23 mouse cellular contexts compared by ENCODE assay signal in genomic region chr6:53021081-53021480, GRCm38 (mm10). TPM values are rescaled to one million over a fixed set of nuclear protein-coding genes. Genes with fewer than 3 reads are reported as not detected.
DNase-seq lines count a peak whose midpoint lies in the region; ATAC-seq and TF ChIP-seq lines count a peak whose summit lies in the region.
"Had no signal": no experiment of that assay in that cellular context is flagged by ENCODE, and none has a peak within 500 bp of the region (broad histone marks: within the 10 kb centered on the region; RNA-seq: fewer than 3 reads in every experiment).

No protein-coding gene starts in this region.

- H3K4me1 ChIP-seq in lung, embryonic 14.5 days (ENCODE audit: insufficient read depth): no peaks in the 10 kb centered on the region
- H3K4me1 ChIP-seq in limb, embryonic 10.5 days: peaks cover 39% of the 10 kb centered on the region
- no peaks in the 10 kb centered on the region for H3K4me1 ChIP-seq in stomach, postnatal 0 days (replicated peaks; ENCODE audit: control insufficient read depth, insufficient read depth)
- H3K4me1 ChIP-seq in hindbrain, embryonic 11.5 days (replicated peaks; ENCODE audit: control insufficient read depth, insufficient read depth, low read length): no peaks in the 10 kb centered on the region
- H3K4me1 ChIP-seq: heart, embryonic 15.5 days; intestine, embryonic 15.5 days had no signal

- no peaks in the 10 kb centered on the region for H3K9me3 ChIP-seq in lung, embryonic 14.5 days (ENCODE audit: low read depth, low read length)
- no peaks in the 10 kb centered on the region for H3K9me3 ChIP-seq in limb, embryonic 10.5 days (replicated peaks)
- H3K9me3 ChIP-seq in stomach, postnatal 0 days (ENCODE audit: control insufficient read depth, low read length): no peaks in the 10 kb centered on the region
- H3K9me3 ChIP-seq in hindbrain, embryonic 11.5 days (ENCODE audit: control insufficient read depth, low read length): no peaks in the 10 kb centered on the region
- H3K9me3 ChIP-seq: forebrain, embryonic 13.5 days; heart, embryonic 15.5 days; intestine, embryonic 15.5 days had no signal

- 44% methylated on average over 2 of the region's 2 CpGs for WGBS in lung, embryonic 14.5 days
- 62% methylated on average over 2 of the region's 2 CpGs for WGBS in limb, embryonic 10.5 days
- WGBS in stomach, postnatal 0 days: 52% methylated on average over 2 of the region's 2 CpGs
- 59% methylated on average over 2 of the region's 2 CpGs for WGBS in hindbrain, embryonic 11.5 days

- no peak for ATAC-seq in lung, embryonic 14.5 days (ENCODE audit: insufficient read depth)
- no peak for ATAC-seq in stomach, postnatal 0 days (ENCODE audit: low FRiP score, low TSS enrichment)
- ATAC-seq in hindbrain, embryonic 11.5 days (ENCODE audit: low FRiP score): no peak
- ATAC-seq: forebrain, embryonic 13.5 days; intestine, embryonic 15.5 days; Patski had no signal

- TF ChIP-seq CTCF in lung, embryonic 14.5 days (IDR thresholded peaks at IDR 0.05; ENCODE audit: low read depth): 0 out of 2 replicates have a peak, but pooled peaks have one; percentile 4
- peak; percentile 41 for TF ChIP-seq CTCF in stomach, postnatal 0 days (IDR thresholded peaks at IDR 0.05; ENCODE audit: low read depth)

- no peak overlapping the region for H3K4me3 ChIP-seq in lung, embryonic 14.5 days (ENCODE audit: low read depth, low read length)
- no peak overlapping the region for H3K4me3 ChIP-seq in limb, embryonic 10.5 days
- H3K4me3 ChIP-seq in stomach, postnatal 0 days (ENCODE audit: low read depth, low read length): no peak overlapping the region
- no peak overlapping the region for H3K4me3 ChIP-seq in hindbrain, embryonic 11.5 days (ENCODE audit: low read depth, low read length)
- H3K4me3 ChIP-seq: forebrain, embryonic 13.5 days; heart, adult 2 months; heart, embryonic 15.5 days; intestine, embryonic 15.5 days had no signal

- no peak for TF ChIP-seq EP300 in stomach, postnatal 0 days (optimal IDR thresholded peaks at IDR 0.05)

- H3K27ac ChIP-seq in lung, embryonic 14.5 days (ENCODE audit: low read depth): no peak overlapping the region
- H3K27ac ChIP-seq in limb, embryonic 10.5 days: peak overlapping the region; percentile 50; the same call in 1 of the 2 replicates
- H3K27ac ChIP-seq in stomach, postnatal 0 days (replicated peaks): no peak overlapping the region
- no peak overlapping the region for H3K27ac ChIP-seq in hindbrain, embryonic 11.5 days (ENCODE audit: low read depth, low read length)
- H3K27ac ChIP-seq: forebrain, embryonic 13.5 days; heart, adult 2 months; heart, embryonic 15.5 days; hindbrain, embryonic 14.5 days; intestine, embryonic 15.5 days had no signal

- no peak overlapping the region for H3K9ac ChIP-seq in lung, embryonic 14.5 days
- H3K9ac ChIP-seq in stomach, postnatal 0 days (ENCODE audit: low read length): no peak overlapping the region
- no peak overlapping the region for H3K9ac ChIP-seq in hindbrain, embryonic 11.5 days (ENCODE audit: low read depth, low read length)
- H3K9ac ChIP-seq: forebrain, embryonic 13.5 days; heart, embryonic 15.5 days; hindbrain, embryonic 14.5 days; intestine, embryonic 15.5 days had no signal

- H3K27me3 ChIP-seq in lung, embryonic 14.5 days (ENCODE audit: insufficient read depth, low read length): no peaks in the 10 kb centered on the region
- peaks cover 20% of the 10 kb centered on the region; the same call in 1 of the 2 replicates for H3K27me3 ChIP-seq in limb, embryonic 10.5 days (ENCODE audit: low read depth, poor library complexity, severe bottlenecking)
- H3K27me3 ChIP-seq in stomach, postnatal 0 days (ENCODE audit: control insufficient read depth, insufficient read depth, low read length): no peaks in the 10 kb centered on the region
- no peaks in the 10 kb centered on the region for H3K27me3 ChIP-seq in hindbrain, embryonic 11.5 days (ENCODE audit: control insufficient read depth, insufficient read depth, low read length)
- H3K27me3 ChIP-seq: CH12.LX; forebrain, embryonic 13.5 days; heart, embryonic 15.5 days; intestine, embryonic 15.5 days; Patski had no signal

- no peaks in the 10 kb centered on the region for H3K36me3 ChIP-seq in lung, embryonic 14.5 days (ENCODE audit: insufficient read depth)
- no peaks in the 10 kb centered on the region for H3K36me3 ChIP-seq in limb, embryonic 10.5 days
- H3K36me3 ChIP-seq in stomach, postnatal 0 days (ENCODE audit: control insufficient read depth, insufficient read depth, low read length): no peaks in the 10 kb centered on the region
- no peaks in the 10 kb centered on the region for H3K36me3 ChIP-seq in hindbrain, embryonic 11.5 days (ENCODE audit: control insufficient read depth, insufficient read depth, low read length)
- H3K36me3 ChIP-seq: heart, embryonic 15.5 days; intestine, embryonic 15.5 days had no signal

- DNase-seq in lung, embryonic 14.5 days: no peak
- DNase-seq in lung, postnatal 10 days: no peak
- peak; percentile 69 for DNase-seq in ZHBTc4 (ENCODE audit: low read depth, low spot score)
- no peak for DNase-seq in limb, embryonic 10.5 days (ENCODE audit: low spot score)
- DNase-seq in stomach, postnatal 0 days (ENCODE audit: low spot score): no peak
- DNase-seq in hindbrain, embryonic 11.5 days (ENCODE audit: low spot score): no peak
- DNase-seq in MN1 (ENCODE audit: low spot score): no peak
- no peak for DNase-seq in left cerebral cortex, adult 9 months (ENCODE audit: low spot score in 2 of 2)
- DNase-seq: adrenal gland, postnatal 10 days; cerebellum, adult 11 months; cerebellum, adult 8-10 months; cerebellum, postnatal 14 days; embryo, embryonic 11 days; gastrocnemius, postnatal 10 days; heart, adult 2 months; heart, postnatal 14 days had no signal

- H3K4me2 ChIP-seq in lung, embryonic 14.5 days: no peak overlapping the region
- H3K4me2 ChIP-seq in stomach, postnatal 0 days (replicated peaks; ENCODE audit: low read depth): no peak overlapping the region
- no peak overlapping the region for H3K4me2 ChIP-seq in hindbrain, embryonic 11.5 days (replicated peaks; ENCODE audit: low read depth, low read length)
- H3K4me2 ChIP-seq: forebrain, embryonic 13.5 days; heart, embryonic 11.5 days; heart, embryonic 15.5 days; hindbrain, embryonic 14.5 days; intestine, embryonic 15.5 days had no signal

RNA-seq across cellular contexts. Expression of gene Jazf1, which starts 47.4 kb away (rescaled TPM):
- 3.9 TPM in 2 replicates for polyA plus RNA-seq in lung, embryonic 14.5 days (2014; fragmentation: Nextera tagmentation; extraction: Ambion mirVana)
- 1.9 and 2.2 TPM in 2 replicates for polyA plus RNA-seq in limb, embryonic 10.5 days (2016; fragmentation: Nextera tagmentation; extraction: Ambion mirVana)
- polyA plus RNA-seq in stomach, postnatal 0 days (2015; fragmentation: Nextera tagmentation; extraction: Ambion mirVana): 5.1 and 5.8 TPM in 2 replicates
- polyA plus RNA-seq in hindbrain, embryonic 11.5 days (2014; fragmentation: Nextera tagmentation; extraction: Ambion mirVana): 8.4 and 10.0 TPM in 2 replicates
